Mouse (Mus musculus): Measurements from ENCODE around the gene Ptprd. TPM values are rescaled to one million over a fixed set of nuclear protein-coding genes. Genes with fewer than 3 reads are reported as not detected.
A peak's percentile ranks its signal among the peaks of the same experiment; 100 is the strongest.

Gene Ptprd
- total RNA-seq, 1 experiment from 2014 or later, result not detected

GRCm38 (mm10) chr4:77649615-77650325 is 562.0 kb downstream of the Ptprd start:
- no peak for ATAC-seq (replicated peaks in 1 of 2; ENCODE audit: insufficient read depth in 1 of 2, low FRiP score in 2 of 2, low TSS enrichment in 1 of 2, low read depth in 1 of 2, poor library complexity in 2 of 2, severe bottlenecking in 2 of 2)

DNA sequence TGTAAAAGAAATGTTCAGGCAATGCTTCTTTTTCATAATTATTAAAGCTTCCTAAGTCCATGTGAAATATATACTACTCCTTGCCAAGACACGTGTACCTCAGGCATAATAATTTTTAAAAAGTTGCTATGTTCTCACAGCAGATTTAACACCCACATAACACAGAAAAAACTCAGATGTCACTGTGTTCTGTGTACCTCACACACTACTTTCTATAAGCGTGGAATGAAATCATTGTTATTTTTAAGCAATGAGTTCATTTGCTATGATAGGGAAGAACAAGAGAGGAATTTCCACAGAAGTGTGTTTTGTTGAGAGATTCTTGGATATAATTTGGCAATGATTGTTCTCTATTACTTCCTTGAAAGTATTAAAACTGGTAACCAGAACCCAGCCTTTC is 562.9 kb downstream of the Ptprd start:
- no peak for ATAC-seq (replicated peaks in 1 of 2; ENCODE audit: insufficient read depth in 1 of 2, low FRiP score in 2 of 2, low TSS enrichment in 1 of 2, low read depth in 1 of 2, poor library complexity in 2 of 2, severe bottlenecking in 2 of 2)

DNA sequence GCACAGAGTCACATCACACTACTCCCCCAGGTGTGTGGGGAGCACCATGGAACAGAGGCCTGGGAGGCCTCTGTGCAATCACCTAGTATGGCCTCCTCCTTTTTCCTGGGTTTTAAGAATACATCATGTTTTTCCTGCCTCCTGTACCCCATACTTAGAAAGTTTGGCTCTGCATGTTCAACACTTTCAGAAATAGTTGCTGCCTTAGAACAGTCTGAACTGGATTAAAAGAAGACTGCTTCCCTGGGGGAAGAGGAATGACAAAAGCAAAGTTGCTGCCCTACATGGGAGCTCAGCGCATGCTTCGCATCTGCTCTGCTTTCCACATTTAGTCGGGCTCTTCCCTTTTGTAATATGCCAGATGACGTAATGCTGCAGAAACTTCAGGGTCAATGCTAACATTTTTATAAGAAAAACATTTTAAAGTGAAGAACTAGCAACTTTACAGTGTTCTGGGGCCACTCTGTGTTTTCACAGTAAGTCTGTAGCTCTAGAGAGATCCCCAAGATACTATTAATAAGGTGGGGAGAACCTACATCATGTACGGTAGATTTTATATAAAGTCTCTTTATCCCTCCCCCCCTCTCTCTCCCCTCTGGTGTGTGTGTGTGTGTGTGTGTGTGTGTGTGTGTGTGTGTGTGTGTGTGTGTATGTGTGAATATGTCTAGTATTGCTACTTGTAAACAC is 564.2 kb downstream of the Ptprd start:
- ATAC-seq (replicated peaks in 1 of 2; ENCODE audit: insufficient read depth in 1 of 2, low FRiP score in 2 of 2, low TSS enrichment in 1 of 2, low read depth in 1 of 2, poor library complexity in 2 of 2, severe bottlenecking in 2 of 2), result no peak

DNA sequence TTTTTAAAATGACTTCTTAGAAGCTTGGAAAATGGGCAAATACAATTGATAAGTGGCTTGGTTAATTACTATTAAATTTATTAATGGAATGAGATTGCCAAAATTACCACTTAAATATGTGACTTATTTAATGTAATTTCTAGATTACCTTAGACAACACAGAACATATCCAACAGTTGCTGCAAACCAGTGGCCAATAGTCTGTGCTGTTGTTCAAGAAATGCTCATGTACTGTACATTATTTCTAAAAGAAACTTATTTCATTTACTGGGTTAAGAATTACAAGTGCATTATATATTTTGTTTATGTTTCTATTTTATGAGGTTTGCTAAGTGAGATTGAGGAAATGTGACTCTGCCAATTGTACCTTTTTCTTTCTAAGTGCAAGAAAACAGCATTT is 567.3 kb downstream of the Ptprd start:
- no peak for ATAC-seq (replicated peaks in 1 of 2; ENCODE audit: insufficient read depth in 1 of 2, low FRiP score in 2 of 2, low TSS enrichment in 1 of 2, low read depth in 1 of 2, poor library complexity in 2 of 2, severe bottlenecking in 2 of 2)

- no peak for ATAC-seq (replicated peaks in 1 of 2; ENCODE audit: insufficient read depth in 1 of 2, low FRiP score in 2 of 2, low TSS enrichment in 1 of 2, low read depth in 1 of 2, poor library complexity in 2 of 2, severe bottlenecking in 2 of 2)
Measured at GRCm38 (mm10) chr4:77640022-77640421, 571.7 kb downstream of the Ptprd start.

DNA sequence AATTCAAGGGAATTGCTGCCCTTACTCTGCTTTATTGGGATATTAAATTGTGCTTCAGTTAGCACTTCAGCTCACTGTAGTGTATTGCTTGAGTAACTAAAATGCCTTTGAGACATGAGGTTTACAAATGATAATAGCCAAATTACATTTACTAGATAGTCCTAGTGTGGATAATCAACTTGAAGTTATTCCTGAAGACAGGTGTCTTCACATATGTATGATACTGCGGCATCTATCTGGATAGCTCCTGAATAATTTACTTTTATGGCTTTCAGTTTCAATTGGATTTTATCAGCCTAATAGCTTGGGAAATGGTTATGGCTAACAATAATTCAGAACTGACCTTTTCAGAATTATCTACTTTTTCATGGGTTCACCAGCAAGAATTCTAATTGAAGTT is 598.6 kb downstream of the Ptprd start:
- no peak for ATAC-seq (replicated peaks in 1 of 2; ENCODE audit: insufficient read depth in 1 of 2, low FRiP score in 2 of 2, low TSS enrichment in 1 of 2, low read depth in 1 of 2, poor library complexity in 2 of 2, severe bottlenecking in 2 of 2)

DNA sequence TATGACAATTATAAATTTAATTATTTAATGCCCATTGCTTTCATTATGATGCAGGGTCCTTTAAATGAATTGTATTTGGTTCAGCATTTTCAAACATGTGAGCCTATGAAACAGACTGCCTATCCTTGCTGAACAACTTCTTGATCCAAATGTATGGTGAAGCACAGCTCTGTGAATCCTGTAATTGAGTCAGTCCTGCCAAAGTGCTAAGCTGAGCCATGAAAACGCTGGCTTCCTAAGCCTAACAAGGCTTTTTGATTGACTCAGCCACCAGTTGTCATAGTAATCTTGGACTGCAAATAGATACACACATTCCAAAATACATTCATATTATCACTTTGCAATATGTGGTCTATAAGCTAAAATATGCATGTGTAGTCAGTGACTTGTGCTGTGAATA is 625.1 kb downstream of the Ptprd start:
- ATAC-seq (replicated peaks in 1 of 2; ENCODE audit: insufficient read depth in 1 of 2, low FRiP score in 2 of 2, low TSS enrichment in 1 of 2, low read depth in 1 of 2, poor library complexity in 2 of 2, severe bottlenecking in 2 of 2), result no peak

DNA sequence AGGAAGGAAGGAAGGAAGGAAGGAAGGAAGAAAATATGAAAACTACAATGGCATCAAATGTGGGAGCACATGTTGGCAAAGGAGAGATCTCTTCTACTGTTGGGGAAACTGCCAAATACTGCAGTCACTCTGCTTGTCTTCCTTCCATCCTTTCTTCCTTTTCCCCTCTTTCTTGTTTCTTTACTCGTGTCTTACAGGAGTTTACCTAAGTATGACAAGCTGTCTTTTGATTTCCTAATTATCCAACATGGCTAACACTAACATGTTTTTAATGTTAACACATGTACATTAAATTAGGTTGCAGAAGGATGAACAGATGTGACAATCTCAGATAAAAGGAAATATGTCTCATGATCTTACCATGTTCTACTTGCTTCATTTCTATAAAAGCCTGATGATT is 625.5 kb downstream of the Ptprd start:
- ATAC-seq (replicated peaks in 1 of 2; ENCODE audit: insufficient read depth in 1 of 2, low FRiP score in 2 of 2, low TSS enrichment in 1 of 2, low read depth in 1 of 2, poor library complexity in 2 of 2, severe bottlenecking in 2 of 2), result no peak

GRCm38 (mm10) chr4:77558404-77559202 is 653.2 kb downstream of the Ptprd start:
- peak; percentile 67 to 74; a peak in 3 of 4 replicates for ATAC-seq (replicated peaks in 1 of 2; ENCODE audit: insufficient read depth in 1 of 2, low FRiP score in 2 of 2, low TSS enrichment in 1 of 2, low read depth in 1 of 2, poor library complexity in 2 of 2, severe bottlenecking in 2 of 2)

DNA sequence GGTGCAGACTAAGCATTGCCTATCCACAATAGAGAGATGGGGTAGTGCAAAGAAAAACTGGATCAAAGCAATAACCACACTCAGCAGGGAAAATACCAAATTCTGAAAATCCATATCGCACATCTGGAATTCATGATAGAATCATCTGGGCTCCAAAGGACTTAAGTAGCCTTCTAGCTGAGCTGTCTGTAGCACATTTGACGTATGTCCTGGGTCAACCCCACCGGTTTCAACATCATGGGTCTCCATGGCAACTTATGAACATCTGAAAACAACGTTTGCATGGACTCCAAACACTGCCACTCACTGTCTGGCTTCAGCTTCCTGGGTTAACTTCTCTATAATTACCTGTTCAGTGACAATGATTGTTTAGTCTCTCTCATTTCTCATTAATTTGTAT is 655.9 kb downstream of the Ptprd start:
- no peak for ATAC-seq (replicated peaks in 1 of 2; ENCODE audit: insufficient read depth in 1 of 2, low FRiP score in 2 of 2, low TSS enrichment in 1 of 2, low read depth in 1 of 2, poor library complexity in 2 of 2, severe bottlenecking in 2 of 2)

GRCm38 (mm10) chr4:77537843-77538242 is 673.9 kb downstream of the Ptprd start:
- ATAC-seq (replicated peaks in 1 of 2; ENCODE audit: insufficient read depth in 1 of 2, low FRiP score in 2 of 2, low TSS enrichment in 1 of 2, low read depth in 1 of 2, poor library complexity in 2 of 2, severe bottlenecking in 2 of 2), result no peak

DNA sequence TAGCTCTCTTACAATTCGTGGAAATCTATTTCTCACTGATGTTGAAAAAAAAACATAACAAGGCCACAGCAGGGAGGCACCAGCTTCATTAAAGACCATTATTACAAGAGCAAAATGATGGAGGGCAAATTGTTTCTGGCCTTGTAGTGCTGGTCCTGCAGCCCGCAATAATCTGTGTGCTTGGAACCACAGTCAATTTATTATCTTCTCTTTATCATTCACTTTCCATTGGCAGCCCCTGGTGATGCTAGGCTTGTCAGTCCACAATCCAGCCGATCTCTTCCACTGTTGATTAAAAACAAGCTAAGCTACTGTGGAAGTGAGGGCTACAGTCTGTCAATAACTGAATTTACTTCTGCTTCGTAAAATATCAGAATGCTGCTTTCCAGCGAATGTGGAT is 674.4 kb downstream of the Ptprd start:
- ATAC-seq (replicated peaks in 1 of 2; ENCODE audit: insufficient read depth in 1 of 2, low FRiP score in 2 of 2, low TSS enrichment in 1 of 2, low read depth in 1 of 2, poor library complexity in 2 of 2, severe bottlenecking in 2 of 2), result no peak

- no peak for ATAC-seq (replicated peaks in 1 of 2; ENCODE audit: insufficient read depth in 1 of 2, low FRiP score in 2 of 2, low TSS enrichment in 1 of 2, low read depth in 1 of 2, poor library complexity in 2 of 2, severe bottlenecking in 2 of 2)
Measured at GRCm38 (mm10) chr4:77535601-77536000, 676.2 kb downstream of the Ptprd start.

- ATAC-seq (replicated peaks in 1 of 2; ENCODE audit: insufficient read depth in 1 of 2, low FRiP score in 2 of 2, low TSS enrichment in 1 of 2, low read depth in 1 of 2, poor library complexity in 2 of 2, severe bottlenecking in 2 of 2), result no peak
Measured at GRCm38 (mm10) chr4:77534553-77534952, 677.2 kb downstream of the Ptprd start.

- peak; percentile 82 to 97 for ATAC-seq (replicated peaks in 1 of 2; ENCODE audit: insufficient read depth in 1 of 2, low FRiP score in 2 of 2, low TSS enrichment in 1 of 2, low read depth in 1 of 2, poor library complexity in 2 of 2, severe bottlenecking in 2 of 2)
Measured at GRCm38 (mm10) chr4:77519166-77519565, 692.6 kb downstream of the Ptprd start.

- ATAC-seq (replicated peaks in 1 of 2; ENCODE audit: insufficient read depth in 1 of 2, low FRiP score in 2 of 2, low TSS enrichment in 1 of 2, low read depth in 1 of 2, poor library complexity in 2 of 2, severe bottlenecking in 2 of 2), result no peak
Measured at GRCm38 (mm10) chr4:77513914-77514628, 697.7 kb downstream of the Ptprd start.

GRCm38 (mm10) chr4:77513041-77513440 is 698.7 kb downstream of the Ptprd start:
- ATAC-seq (replicated peaks in 1 of 2; ENCODE audit: insufficient read depth in 1 of 2, low FRiP score in 2 of 2, low TSS enrichment in 1 of 2, low read depth in 1 of 2, poor library complexity in 2 of 2, severe bottlenecking in 2 of 2), result no peak

GRCm38 (mm10) chr4:77454049-77454448 is 757.7 kb downstream of the Ptprd start:
- no peak for ATAC-seq (replicated peaks in 1 of 2; ENCODE audit: insufficient read depth in 1 of 2, low FRiP score in 2 of 2, low TSS enrichment in 1 of 2, low read depth in 1 of 2, poor library complexity in 2 of 2, severe bottlenecking in 2 of 2)
